Mouse (Mus musculus) limb, embryonic 10.5 days (tissue): ENCODE measurements at regions not wholly inside any gene's neighbourhood (a gene's known extent, or its start where the extent isn't known, plus 50 kb on each side); places are given as distances from the start of the nearest gene placed in this dataset.

Experiments
- DNase-seq: peaks from one replicate; pipeline ENCODE4 v3.0.0-alpha.2; 2017; ENCODE audit warnings: low spot score
- H3K27ac ChIP-seq: fragments of 300-500 bp; sonication (generic); 2 replicates; pipeline ENCODE4 v1.5.1; 2016; ENCODE audit warnings: mild to moderate bottlenecking
- H3K27me3 ChIP-seq: fragments of 300-500 bp; sonication (generic); 2 replicates; pipeline ENCODE4 v1.6.1; 2016; ENCODE audit warnings: low read depth, mild to moderate bottlenecking; ENCODE audit not compliant: poor library complexity, severe bottlenecking
- H3K36me3 ChIP-seq: fragments of 300-500 bp; sonication (generic); 2 replicates; pipeline ENCODE4 v1.6.1; 2016; ENCODE audit warnings: mild to moderate bottlenecking, moderate library complexity
- H3K4me1 ChIP-seq: fragments of 300-500 bp; sonication (generic); 2 replicates; pipeline ENCODE4 v1.6.1; 2016
- H3K4me3 ChIP-seq: fragments of 300-500 bp; sonication (generic); 2 replicates; pipeline ENCODE4 v1.5.1; 2016; ENCODE audit warnings: mild to moderate bottlenecking, moderate library complexity
- H3K9me3 ChIP-seq: fragments of 300-500 bp; sonication (generic); replicated peaks from 2 replicates; pipeline ENCODE4 v1.6.1; 2016; ENCODE audit warnings: mild to moderate bottlenecking
- WGBS: fragments of 180-500 bp; shearing (Covaris S2); methylation state at CpG from one replicate; pipeline ENCODE4 v1.1.7; 2016; 5-methylcytosine and 5-hydroxymethylcytosine counted together

DNA sequence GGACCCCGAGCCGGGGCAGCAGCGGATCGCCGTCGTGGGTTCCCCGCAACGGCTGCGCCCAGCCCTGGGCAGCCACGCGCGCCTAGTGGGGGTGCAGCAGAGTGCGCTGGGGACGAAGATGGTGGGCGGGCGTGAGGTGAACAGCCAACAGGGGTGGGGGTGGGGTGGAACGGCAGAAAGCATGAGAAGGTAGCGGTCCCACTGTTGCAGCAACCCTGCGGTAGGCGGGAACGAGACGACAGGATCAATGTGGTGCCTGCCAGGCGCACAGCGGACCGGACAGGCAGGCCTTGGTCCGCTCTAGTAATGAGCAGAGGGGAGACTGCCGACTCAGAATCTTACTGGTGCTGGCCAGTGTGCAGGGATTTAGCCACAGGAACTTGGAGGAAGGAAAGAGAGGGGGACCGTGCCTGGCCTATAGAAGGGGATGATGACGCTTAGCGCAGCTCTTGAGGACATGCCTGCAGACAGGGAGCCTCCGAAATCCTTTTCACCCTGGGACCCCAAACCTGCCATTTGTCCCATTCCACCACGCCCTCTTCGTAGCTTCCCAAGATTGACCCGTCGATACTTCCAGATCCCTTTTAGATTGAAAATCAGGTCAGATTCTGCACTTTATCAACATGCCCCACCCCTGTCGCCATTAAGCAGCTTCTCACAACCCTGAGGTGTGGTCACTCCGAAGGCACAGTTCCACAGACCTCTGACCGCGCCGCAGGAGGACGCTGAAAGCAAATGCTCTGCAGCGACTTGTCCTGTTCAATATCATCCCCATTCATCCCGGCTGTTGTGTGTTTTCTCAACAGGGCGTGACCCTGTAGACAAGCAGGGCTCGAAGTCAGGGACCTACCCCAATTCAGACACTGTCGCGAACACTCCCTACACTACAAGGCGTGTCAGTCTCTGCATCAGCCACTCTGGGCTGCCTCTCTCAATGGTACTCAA lies 177.4 kb upstream of the Topaz1 start:
- H3K27ac ChIP-seq: no peak overlapping the region
- no peaks in the 10 kb centered on the region for H3K36me3 ChIP-seq
- no peaks in the 10 kb centered on the region for H3K9me3 ChIP-seq
- DNase-seq: peak; percentile 53
- H3K27me3 ChIP-seq: peaks cover 87% of the 10 kb centered on the region
- 1% methylated on average over 48 of the region's 48 CpGs for WGBS
- peaks cover 38% of the 10 kb centered on the region for H3K4me1 ChIP-seq
- peak overlapping the region; percentile 52 for H3K4me3 ChIP-seq

DNA sequence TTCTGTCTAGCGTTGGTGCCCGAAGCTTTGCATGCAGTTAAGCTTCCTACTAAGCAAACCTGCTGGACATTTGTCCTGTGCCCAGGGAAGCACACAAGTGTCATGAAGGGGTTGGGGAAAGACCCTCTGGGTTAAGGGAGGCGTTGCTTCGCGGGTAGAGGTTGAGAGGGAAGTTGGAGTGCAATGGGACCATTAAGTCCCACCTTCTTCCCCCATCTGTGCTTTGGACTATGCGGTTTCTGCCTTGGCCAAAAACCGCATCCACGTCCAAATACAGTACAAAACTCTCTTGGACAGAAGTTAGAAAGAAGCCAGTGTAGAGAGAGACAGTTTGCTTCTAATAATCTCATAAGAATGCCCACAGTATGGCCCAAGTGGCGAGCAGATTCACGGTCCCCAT lies 176.1 kb upstream of the Topaz1 start:
- DNase-seq: peak; percentile 35
- Histone ChIP-seq H3K27me3 (peaks cover 97% of the 10 kb centered on the region), H3K36me3 (no peaks in the 10 kb centered on the region), H3K27ac (no peak overlapping the region), H3K4me1 (peaks cover 38% of the 10 kb centered on the region), H3K4me3 (0 out of 2 replicates have a peak overlapping the region, but pooled peaks have one; percentile 69), H3K9me3 (no peaks in the 10 kb centered on the region)
- WGBS: 4% methylated on average over 10 of the region's 10 CpGs

DNA sequence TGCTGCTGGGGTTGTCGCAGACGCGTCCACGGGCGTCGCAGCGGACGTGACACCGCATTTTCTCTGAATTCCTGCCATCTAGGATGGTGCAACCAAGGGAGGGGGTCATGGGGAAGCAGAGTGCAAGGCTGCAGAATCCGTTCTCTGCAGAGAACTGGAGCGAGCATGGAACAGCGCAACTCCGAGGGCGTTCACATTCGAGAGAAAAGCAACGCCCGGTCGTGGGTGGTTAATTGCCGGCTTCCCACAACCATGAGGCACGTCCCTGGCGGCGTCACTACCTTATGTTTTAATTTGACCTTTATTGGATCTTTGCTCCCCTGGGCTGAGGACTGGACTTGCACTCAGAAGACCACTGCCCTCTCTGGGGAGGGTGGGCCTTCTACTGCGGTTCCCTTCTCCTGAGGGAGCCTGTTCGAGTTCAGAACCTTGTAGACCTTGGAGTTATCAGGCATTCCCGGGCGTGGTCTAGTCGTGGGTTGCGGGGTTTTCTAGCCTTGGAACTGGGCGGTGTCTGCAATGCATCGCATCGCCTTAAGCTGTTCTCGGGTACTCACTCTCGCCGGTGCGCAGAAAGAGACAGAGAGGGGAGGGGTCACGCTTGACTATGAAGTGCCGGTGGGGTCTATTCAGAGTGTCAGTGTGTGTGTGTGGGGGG lies 175.6 kb upstream of the Topaz1 start:
- Histone ChIP-seq H3K4me3 (peak overlapping the region; percentile 69), H3K4me1 (peaks cover 38% of the 10 kb centered on the region), H3K36me3 (no peaks in the 10 kb centered on the region), H3K9me3 (no peaks in the 10 kb centered on the region), H3K27me3 (peaks cover 98% of the 10 kb centered on the region), H3K27ac (no peak overlapping the region)
- WGBS: under 1% methylated on average over 37 of the region's 37 CpGs
- DNase-seq: no peak

DNA sequence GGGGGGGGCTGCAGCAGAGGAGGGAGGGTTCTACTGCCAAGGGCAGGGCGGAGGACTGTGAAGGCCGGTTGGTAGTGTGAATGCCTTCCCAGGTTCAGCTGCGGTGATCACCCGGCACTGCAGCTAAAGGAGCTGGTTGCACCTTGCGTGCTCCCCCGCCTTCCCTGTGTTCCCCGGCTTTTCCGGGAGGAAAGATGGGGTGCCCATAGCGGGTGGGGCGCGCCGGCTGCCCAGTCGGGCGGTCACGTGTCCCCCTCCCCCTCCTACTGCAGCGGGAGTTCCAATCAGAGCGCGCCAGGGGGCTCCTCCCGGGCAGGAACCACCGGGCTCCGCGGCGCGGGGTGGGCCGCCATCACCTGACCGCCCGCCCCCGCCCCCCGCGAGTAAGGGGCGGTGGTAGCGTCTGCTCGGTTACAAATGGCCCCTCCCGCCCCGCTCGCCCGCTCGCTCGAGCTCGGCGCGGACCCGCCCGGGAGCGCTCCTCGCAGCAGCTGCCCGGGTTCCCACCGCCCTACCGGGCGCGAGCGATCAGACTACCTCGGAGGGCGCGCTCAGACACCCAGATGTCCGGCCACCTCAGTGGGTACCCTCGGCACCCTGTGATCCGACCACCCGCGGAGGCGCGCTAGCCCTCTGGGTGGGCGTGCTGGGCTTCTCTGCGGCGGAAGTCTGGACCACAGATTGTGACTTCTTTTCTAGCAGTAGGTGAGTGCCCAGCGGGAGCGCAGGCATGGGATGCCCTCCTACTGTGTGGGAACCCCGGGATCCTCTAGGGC lies 174.9 kb upstream of the Topaz1 start:
- no peaks in the 10 kb centered on the region for H3K9me3 ChIP-seq
- peak; percentile 79 for DNase-seq
- H3K4me1 ChIP-seq: peaks cover 38% of the 10 kb centered on the region
- peaks cover 98% of the 10 kb centered on the region for H3K27me3 ChIP-seq
- under 1% methylated on average over 56 of the region's 68 CpGs for WGBS
- peak overlapping the region; percentile 42 for H3K27ac ChIP-seq
- no peaks in the 10 kb centered on the region for H3K36me3 ChIP-seq
- H3K4me3 ChIP-seq: peak overlapping the region; percentile 69

DNA sequence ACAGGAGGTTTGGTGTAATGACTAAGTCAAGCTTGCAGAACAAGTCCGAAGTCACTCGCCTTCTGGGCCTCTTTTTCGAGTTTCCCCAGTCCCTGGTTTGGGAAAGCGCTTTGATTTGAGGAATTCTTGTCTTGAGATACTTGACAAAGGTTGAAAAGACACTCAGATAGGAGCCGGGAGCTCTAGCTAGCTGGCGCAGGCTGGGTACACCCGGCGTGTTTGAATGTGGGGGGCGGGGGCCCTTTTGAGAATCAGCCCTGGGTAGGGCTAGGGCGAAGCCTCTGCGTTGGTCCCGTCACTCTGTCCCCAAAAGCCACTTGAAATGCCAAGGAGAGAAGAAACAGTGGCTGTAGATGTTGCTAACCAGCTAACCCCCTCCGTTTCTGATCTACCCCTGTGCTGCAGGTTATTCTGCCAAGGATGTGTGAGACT lies 174.3 kb upstream of the Topaz1 start:
- Histone ChIP-seq H3K27me3 (peaks cover 92% of the 10 kb centered on the region), H3K9me3 (no peaks in the 10 kb centered on the region), H3K27ac (no peak overlapping the region), H3K4me1 (peaks cover 38% of the 10 kb centered on the region), H3K36me3 (no peaks in the 10 kb centered on the region), H3K4me3 (peak overlapping the region; percentile 69)
- 2% methylated on average over 13 of the region's 13 CpGs for WGBS
- DNase-seq: no peak

DNA sequence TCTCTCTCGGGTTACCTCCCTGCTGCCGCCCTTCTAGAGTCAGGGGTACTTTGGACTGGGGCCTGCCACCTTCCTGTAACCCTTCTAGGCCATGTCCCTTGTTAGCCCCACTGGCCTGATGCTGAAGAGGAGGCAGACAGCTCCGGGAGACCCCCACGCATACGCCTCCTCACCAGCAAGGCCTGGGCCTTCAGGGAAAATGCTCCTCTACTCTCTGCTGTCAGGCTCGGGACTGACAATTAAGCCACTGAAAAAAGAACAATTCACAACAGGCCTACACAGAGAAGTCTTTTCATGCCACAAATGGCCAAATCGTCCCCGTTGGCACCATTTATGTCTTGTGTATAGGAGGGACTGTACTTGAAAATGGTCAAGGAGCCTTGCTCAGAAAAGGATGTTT lies 161.9 kb upstream of the Topaz1 start:
- H3K9me3 ChIP-seq: no peaks in the 10 kb centered on the region
- no peaks in the 10 kb centered on the region for H3K4me1 ChIP-seq
- no peak for DNase-seq
- H3K27me3 ChIP-seq: no peaks in the 10 kb centered on the region
- no peak overlapping the region for H3K27ac ChIP-seq
- no peak overlapping the region for H3K4me3 ChIP-seq
- H3K36me3 ChIP-seq: no peaks in the 10 kb centered on the region
- WGBS: 74% methylated on average over 8 of the region's 8 CpGs

DNA sequence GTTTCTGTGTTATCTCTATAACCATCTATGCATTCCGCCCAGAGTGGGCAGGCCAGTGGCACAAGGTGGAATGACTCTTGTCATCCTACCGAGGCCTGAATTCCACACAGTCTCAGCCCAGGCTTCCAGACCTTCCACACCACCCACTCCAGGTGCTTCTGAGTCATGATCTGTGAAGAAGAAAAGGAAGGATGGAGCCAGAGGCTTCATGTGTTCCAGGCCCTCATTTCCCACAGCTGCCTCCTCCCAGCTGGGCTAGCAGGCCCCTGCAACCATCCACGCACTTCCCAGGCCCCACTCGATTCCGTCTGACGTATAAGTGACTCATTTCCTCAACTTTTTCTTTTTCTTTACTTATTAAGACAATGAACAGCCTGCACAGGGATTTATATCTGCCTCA lies 160.7 kb upstream of the Topaz1 start:
- DNase-seq: no peak
- H3K4me3 ChIP-seq: no peak overlapping the region
- H3K27me3 ChIP-seq: no peaks in the 10 kb centered on the region
- no peaks in the 10 kb centered on the region for H3K36me3 ChIP-seq
- whole genome bisulfite sequencing: 88% methylated on average over 6 of the region's 6 CpGs
- no peaks in the 10 kb centered on the region for H3K9me3 ChIP-seq
- H3K4me1 ChIP-seq: no peaks in the 10 kb centered on the region
- no peak overlapping the region for H3K27ac ChIP-seq

DNA sequence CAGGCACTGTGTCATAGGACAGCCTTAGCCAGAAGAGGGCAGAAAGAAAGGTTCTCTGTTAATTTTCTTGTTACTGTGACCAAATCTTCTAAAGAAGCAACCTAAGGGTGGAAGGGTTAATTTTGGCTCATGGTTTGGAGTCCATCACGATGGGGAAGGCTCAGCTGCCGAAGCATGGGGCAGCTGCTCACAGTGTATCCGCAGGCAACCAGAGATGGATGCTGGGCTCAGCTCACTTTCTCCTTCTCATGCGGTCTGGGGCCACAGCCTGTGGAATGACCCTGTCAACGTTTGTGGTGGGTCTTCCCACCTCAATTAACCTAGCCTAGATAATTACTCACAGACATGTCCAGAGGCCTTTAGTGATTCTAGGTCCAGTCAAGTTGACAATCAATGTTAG lies 160.2 kb upstream of the Topaz1 start:
- H3K4me1 ChIP-seq: no peaks in the 10 kb centered on the region
- no peaks in the 10 kb centered on the region for H3K36me3 ChIP-seq
- DNase-seq: no peak
- 68% methylated on average over 5 of the region's 5 CpGs for WGBS
- H3K27me3 ChIP-seq: no peaks in the 10 kb centered on the region
- no peak overlapping the region for H3K27ac ChIP-seq
- no peaks in the 10 kb centered on the region for H3K9me3 ChIP-seq
- no peak overlapping the region for H3K4me3 ChIP-seq

DNA sequence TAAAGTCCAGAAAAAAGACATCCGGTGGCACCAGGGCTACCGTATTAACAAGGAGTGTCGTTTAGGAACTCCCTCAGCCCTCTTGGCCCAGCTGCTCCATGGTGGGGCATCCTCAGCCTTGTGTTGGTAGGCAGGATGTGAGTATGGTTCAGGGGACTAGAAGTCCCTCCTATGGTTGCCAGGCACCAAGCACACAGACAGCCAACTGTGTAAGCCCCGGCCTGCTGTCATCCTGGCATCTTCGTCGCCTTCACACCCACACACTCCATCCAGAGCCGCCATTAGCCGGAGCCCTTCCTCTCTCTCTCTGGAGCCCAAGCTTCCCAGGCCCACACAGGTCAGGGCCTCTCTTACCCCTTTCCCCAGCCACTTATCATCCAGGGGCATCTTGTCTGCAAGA lies 158.9 kb upstream of the Topaz1 start:
- peaks cover 5% of the 10 kb centered on the region; the same call in 1 of the 2 replicates for H3K27me3 ChIP-seq
- H3K36me3 ChIP-seq: no peaks in the 10 kb centered on the region
- no peaks in the 10 kb centered on the region for H3K9me3 ChIP-seq
- no peak for DNase-seq
- peaks cover 2% of the 10 kb centered on the region for H3K4me1 ChIP-seq
- H3K27ac ChIP-seq: no peak overlapping the region
- no peak overlapping the region for H3K4me3 ChIP-seq
- 85% methylated on average over 8 of the region's 8 CpGs for WGBS

DNA sequence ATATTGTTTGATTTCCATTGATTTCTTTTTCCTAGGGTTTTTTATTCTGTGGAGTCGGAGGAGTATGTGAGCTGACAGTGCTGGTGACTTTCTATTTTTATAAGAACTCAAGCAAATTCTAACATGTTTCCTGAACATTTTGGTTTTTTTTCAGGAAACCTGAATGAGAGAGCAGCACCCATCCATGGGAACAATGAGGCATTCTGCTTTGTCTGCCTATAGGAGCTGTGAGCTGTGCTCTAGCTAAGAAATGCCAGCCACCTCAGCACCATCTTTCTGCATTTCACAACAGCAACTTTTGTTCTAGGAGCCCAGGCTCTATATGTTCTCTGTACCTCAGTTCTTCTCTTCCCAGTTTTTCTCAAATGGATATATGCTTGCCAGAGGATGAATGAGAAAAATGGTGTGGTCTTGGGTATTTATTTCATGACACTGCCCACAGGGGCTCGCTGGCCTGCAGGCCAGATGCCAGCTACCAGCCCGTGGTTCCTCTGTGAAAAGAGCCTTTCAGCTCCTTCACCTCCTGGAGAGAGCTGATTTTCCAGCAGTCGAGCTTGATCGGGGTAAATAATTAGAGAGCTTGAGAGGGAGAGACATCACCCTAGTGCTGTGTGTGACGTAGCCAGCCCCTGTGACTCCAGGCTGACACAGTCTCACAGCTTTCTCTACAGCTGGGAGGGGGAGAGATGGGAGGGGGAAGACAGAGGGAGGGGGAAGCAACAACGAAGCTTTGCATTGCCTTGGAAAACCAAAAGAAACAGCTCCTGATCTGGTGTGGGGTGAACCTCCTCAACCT lies 154.1 kb upstream of the Topaz1 start:
- Histone ChIP-seq H3K27ac (no peak overlapping the region), H3K4me3 (no peak overlapping the region), H3K36me3 (no peaks in the 10 kb centered on the region), H3K9me3 (no peaks in the 10 kb centered on the region), H3K4me1 (peaks cover 14% of the 10 kb centered on the region), H3K27me3 (peaks cover 48% of the 10 kb centered on the region)
- no peak for DNase-seq
- WGBS: 25% methylated on average over 7 of the region's 7 CpGs

DNA sequence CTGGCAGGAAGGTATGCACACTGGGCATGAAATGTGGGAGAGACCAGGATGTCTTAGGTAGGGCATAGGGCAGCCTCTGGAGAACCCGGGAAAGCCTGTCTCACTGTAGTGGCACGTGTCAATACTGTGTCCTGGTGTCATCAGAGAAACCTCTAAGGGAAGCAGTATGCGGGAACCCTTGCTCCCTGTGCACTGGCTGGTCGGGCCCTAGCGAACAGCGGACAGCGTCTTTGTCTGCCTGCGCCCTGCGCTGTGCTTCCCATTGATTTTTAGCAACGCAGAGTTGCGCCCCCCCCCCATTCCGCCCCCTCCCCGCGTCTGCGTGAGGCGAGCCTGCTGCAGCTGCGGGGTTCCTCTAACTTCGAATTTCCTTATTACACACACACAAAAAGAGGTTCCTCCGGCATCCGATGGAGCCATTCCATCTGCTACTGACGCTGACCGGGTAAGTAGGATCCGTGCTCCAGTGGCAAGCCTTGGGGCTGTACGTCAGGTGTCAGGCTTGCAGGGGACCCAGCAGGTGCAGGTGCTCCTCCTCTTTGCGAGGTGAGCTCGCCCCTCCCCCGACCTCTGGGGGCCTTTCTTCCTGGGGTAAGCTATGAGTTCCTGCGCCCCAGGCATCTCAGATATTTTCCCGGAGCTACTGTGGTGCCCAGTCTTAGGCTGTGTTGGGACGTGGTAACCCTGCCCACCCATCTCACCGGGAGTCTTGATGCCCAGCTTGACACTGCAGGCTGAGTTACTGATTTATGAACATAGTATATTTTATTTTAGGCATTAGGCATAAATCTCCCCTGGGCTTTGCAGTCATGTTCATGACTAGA lies 151.8 kb upstream of the Topaz1 start:
- Histone ChIP-seq H3K4me3 (peak overlapping the region; percentile 25), H3K9me3 (no peaks in the 10 kb centered on the region), H3K4me1 (peaks cover 14% of the 10 kb centered on the region), H3K27ac (no peak overlapping the region), H3K27me3 (peaks cover 48% of the 10 kb centered on the region), H3K36me3 (no peaks in the 10 kb centered on the region)
- 5% methylated on average over 31 of the region's 31 CpGs for WGBS
- DNase-seq: peak; percentile 38
